Mouse (Mus musculus) neural tube, embryonic 12.5 days (tissue): Measurements from ENCODE around the gene Mcu. TPM values are rescaled to one million over a fixed set of nuclear protein-coding genes. Genes with fewer than 3 reads are reported as not detected.

Source experiments
- ATAC-seq: fragments of 200-750 bp; cut with Nextera tagmentation; 2 replicates; pipeline ENCODE4 v1.8.0; 2017; ENCODE audit warnings: low read depth, mild to moderate bottlenecking, moderate TSS enrichment, moderate library complexity; ENCODE audit not compliant: low FRiP score
- H3K27ac ChIP-seq: fragments of 300-500 bp; sonication (generic); 2 replicates; pipeline ENCODE4 v1.5.1; 2016
- H3K27me3 ChIP-seq: fragments of 300-500 bp; sonication (generic); replicated peaks from 2 replicates; pipeline ENCODE4 v1.6.1; 2016; ENCODE audit warnings: mild to moderate bottlenecking
- H3K36me3 ChIP-seq: fragments of 300-500 bp; sonication (generic); 2 replicates; pipeline ENCODE4 v1.6.1; 2016; ENCODE audit warnings: mild to moderate bottlenecking
- H3K4me1 ChIP-seq: fragments of 300-500 bp; sonication (generic); 2 replicates; pipeline ENCODE4 v1.6.1; 2016
- H3K4me2 ChIP-seq: fragments of 300-500 bp; sonication (generic); replicated peaks from 2 replicates; pipeline ENCODE4 v1.6.1; 2016; ENCODE audit warnings: mild to moderate bottlenecking
- H3K4me3 ChIP-seq: fragments of 300-500 bp; sonication (generic); 2 replicates; pipeline ENCODE4 v1.5.1; 2016
- H3K9ac ChIP-seq: fragments of 300-500 bp; sonication (generic); 2 replicates; pipeline ENCODE4 v1.6.1; 2016; ENCODE audit warnings: mild to moderate bottlenecking
- H3K9me3 ChIP-seq: fragments of 300-500 bp; sonication (generic); 2 replicates; pipeline ENCODE4 v1.6.1; 2016; ENCODE audit warnings: mild to moderate bottlenecking
- WGBS: fragments of 180-500 bp; shearing (Covaris S2); methylation state at CpG from one replicate; pipeline ENCODE4 v1.1.7; 2016; 5-methylcytosine and 5-hydroxymethylcytosine counted together
- polyA plus RNA-seq: library from polyadenylated mRNA; unstranded; fragments of >200 nt; fragmentation: Nextera tagmentation; extraction: Ambion mirVana; gene quantifications from 2 replicates; pipeline ENCODE4 v1.2.1, GENCODE M21; 2016

Mcu gene
- polyA plus RNA-seq, 1 experiment from 2014 or later: 26.5 TPM

DNA sequence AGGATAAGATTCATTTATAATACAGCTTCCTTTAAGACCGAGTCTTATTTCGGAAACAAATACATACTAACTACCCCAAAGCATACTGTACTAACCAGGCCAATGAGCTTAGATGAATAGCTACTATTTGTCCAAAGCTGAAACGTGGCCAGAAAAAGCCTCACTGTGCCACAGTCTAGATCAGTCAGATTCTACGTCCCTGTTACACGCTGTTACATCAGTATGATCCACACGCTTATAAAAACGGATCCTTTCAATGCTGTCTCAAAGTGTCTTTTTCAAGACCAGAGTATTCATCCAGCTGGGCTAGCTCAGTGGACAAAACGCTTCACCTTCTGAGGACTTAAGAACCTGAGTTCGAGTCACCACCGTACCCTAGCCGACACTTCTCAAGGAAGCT lies 119.5 kb downstream of the Mcu start:
- WGBS: 94% methylated on average over 11 of the region's 11 CpGs
- H3K36me3 ChIP-seq: no peaks in the 10 kb centered on the region
- H3K9ac ChIP-seq: no peak overlapping the region
- ATAC-seq: no peak
- peaks cover under 1% of the 10 kb centered on the region; the same call in 1 of the 2 replicates for H3K9me3 ChIP-seq
- H3K4me3 ChIP-seq: no peak overlapping the region
- H3K4me1 ChIP-seq: no peaks in the 10 kb centered on the region
- H3K27me3 ChIP-seq: no peaks in the 10 kb centered on the region
- H3K27ac ChIP-seq: no peak overlapping the region
- H3K4me2 ChIP-seq: no peak overlapping the region

DNA sequence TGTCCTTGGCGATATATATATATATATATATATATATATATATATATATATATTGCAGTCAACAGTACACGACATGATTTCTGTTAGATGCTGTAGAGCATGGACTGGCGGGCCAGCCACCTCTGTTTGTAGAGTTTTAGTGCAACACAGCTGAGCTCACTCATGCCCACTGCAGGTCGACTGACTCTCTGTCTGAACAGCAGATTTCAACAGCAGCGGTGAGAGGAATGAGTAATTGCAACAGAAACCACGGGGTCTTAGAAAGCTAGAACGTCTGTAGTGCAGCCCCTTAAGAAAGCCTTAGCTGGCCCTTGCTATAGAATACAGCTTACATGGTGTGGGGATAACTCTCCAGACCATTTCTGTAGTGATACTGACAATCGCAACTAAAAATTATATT lies 121.6 kb downstream of the Mcu start:
- no peak overlapping the region for H3K4me3 ChIP-seq
- 78% methylated on average over 8 of the region's 8 CpGs for WGBS
- no peak overlapping the region for H3K27ac ChIP-seq
- H3K4me1 ChIP-seq: no peaks in the 10 kb centered on the region
- H3K9ac ChIP-seq: no peak overlapping the region
- H3K36me3 ChIP-seq: no peaks in the 10 kb centered on the region
- H3K9me3 ChIP-seq: peaks cover 4% of the 10 kb centered on the region; the same call in 1 of the 2 replicates
- H3K4me2 ChIP-seq: no peak overlapping the region
- ATAC-seq: no peak
- H3K27me3 ChIP-seq: no peaks in the 10 kb centered on the region

DNA sequence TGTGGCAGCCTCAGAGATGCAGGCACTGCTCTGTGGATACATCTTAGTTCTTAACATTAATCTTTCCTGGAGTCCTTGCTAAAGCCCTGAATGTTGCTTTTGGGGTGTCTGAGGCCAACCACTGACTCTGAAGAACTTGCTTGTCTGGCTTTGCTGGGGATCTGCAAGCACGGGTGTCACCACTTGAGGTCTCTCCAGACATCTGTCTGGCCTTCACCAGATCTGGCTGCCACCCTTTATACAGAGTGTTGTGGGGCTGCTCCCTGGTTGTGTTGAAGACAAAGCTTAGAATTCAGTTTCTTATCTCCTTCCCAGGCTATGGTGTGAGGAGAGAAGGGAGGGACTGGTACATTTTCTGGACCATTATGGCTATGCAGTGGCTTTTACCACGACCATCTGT lies 122.4 kb downstream of the Mcu start:
- Histone ChIP-seq H3K4me3 (no peak overlapping the region), H3K27me3 (no peaks in the 10 kb centered on the region), H3K4me2 (no peak overlapping the region), H3K4me1 (no peaks in the 10 kb centered on the region), H3K9ac (no peak overlapping the region), H3K36me3 (no peaks in the 10 kb centered on the region), H3K9me3 (peaks cover 4% of the 10 kb centered on the region; the same call in 1 of the 2 replicates), H3K27ac (no peak overlapping the region)
- WGBS: 69% methylated on average over 2 of the region's 2 CpGs
- no peak for ATAC-seq

DNA sequence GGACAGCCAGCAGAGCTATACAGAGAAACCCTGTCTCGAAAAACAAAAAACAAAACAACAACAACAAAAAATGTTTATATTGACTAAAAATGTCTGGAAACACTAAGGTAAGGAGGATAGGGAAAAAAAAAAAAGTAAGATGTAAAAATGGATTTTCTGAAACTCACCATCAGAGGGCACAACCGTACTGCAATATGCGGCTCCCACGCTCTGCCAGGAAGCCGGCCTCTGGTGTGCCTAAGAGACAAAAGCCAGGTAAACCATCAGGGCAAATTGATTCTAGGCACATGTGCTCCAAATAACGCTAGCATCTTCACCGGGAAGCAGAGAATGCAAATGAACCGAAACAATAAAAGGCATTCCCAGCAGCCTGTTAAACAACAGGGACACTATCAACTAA lies 125.6 kb downstream of the Mcu start:
- Histone ChIP-seq H3K4me1 (no peaks in the 10 kb centered on the region), H3K9ac (no peak overlapping the region), H3K27ac (no peak overlapping the region), H3K4me2 (no peak overlapping the region), H3K36me3 (no peaks in the 10 kb centered on the region), H3K9me3 (peaks cover 4% of the 10 kb centered on the region; the same call in 1 of the 2 replicates), H3K4me3 (no peak overlapping the region), H3K27me3 (no peaks in the 10 kb centered on the region)
- no peak for ATAC-seq
- WGBS: 82% methylated on average over 8 of the region's 8 CpGs

DNA sequence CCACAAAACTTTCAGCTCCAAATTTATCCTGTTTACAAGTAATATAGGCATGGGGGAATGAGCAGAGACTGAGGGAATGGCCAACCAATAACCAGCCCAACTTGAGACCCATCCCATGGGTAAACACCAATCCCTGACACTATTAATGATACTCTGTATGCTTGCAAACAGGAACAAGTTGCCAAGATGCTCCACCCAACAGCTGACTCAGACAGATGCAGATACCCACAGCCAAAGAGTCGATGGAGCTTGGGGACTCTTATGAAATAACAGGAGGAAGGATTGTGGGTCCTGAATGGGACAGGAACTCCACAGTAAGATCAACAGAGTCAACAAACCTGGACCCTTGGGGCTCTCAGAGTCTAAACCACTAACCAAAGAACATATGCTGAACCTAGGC lies 127.1 kb downstream of the Mcu start:
- Histone ChIP-seq H3K36me3 (no peaks in the 10 kb centered on the region), H3K9me3 (peaks cover 4% of the 10 kb centered on the region; the same call in 1 of the 2 replicates), H3K27me3 (no peaks in the 10 kb centered on the region), H3K9ac (no peak overlapping the region), H3K4me2 (no peak overlapping the region), H3K4me3 (no peak overlapping the region), H3K27ac (no peak overlapping the region), H3K4me1 (0 out of 2 replicates have a peak, but pooled peaks cover 2% of the 10 kb centered on the region)
- whole genome bisulfite sequencing: 87% methylated on average over 1 of the region's 1 CpGs
- no peak for ATAC-seq

DNA sequence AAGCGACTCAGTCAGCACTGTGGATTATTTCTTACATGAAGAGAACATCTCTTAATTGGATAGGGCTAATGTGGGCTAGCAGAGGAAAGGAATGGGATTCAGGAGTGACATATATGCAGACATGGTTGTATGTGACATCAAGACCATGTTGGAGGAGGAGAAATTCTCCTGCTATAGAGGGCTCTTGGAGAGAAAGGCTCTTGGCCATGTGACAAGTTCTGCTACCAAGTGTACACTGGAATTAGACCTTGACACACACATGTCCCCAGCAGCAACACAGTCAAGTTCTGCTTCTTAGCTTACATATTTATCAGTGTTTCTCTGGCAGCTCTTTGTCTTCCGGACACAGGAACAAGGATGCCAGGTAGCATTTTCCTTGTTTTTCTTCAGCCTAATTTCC lies 129.1 kb downstream of the Mcu start:
- Histone ChIP-seq H3K9ac (no peak overlapping the region), H3K27me3 (no peaks in the 10 kb centered on the region), H3K4me1 (0 out of 2 replicates have a peak, but pooled peaks cover 3% of the 10 kb centered on the region), H3K4me2 (no peak overlapping the region), H3K36me3 (no peaks in the 10 kb centered on the region), H3K9me3 (peaks cover 4% of the 10 kb centered on the region; the same call in 1 of the 2 replicates), H3K27ac (no peak overlapping the region), H3K4me3 (no peak overlapping the region)
- 86% methylated on average over 2 of the region's 2 CpGs for WGBS
- no peak for ATAC-seq

DNA sequence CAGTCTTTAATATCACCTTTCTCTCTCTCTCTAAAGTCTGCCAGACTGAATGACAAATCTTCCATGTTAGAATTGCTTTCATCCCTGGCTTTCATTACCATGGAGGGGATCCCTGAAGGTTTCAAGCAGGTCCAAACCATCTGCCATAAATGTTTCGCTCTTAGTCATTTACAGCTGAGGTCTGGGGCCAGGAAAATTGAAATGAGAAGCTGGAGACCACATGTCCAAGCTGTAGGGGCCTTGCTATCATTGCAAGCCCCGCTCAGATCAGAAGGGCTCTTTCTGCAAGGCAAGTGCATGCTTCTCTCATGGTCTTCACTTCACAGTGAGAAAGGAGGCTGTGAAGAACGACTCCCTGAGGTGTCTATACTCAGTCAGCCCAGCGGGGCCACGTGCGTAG lies 132.2 kb downstream of the Mcu start:
- no peaks in the 10 kb centered on the region for H3K27me3 ChIP-seq
- ATAC-seq: no peak
- H3K36me3 ChIP-seq: no peaks in the 10 kb centered on the region
- no peak overlapping the region for H3K9ac ChIP-seq
- 81% methylated on average over 6 of the region's 6 CpGs for WGBS
- H3K27ac ChIP-seq: no peak overlapping the region
- no peak overlapping the region for H3K4me3 ChIP-seq
- H3K9me3 ChIP-seq: no peaks in the 10 kb centered on the region
- no peak overlapping the region for H3K4me2 ChIP-seq
- 0 out of 2 replicates have a peak, but pooled peaks cover 3% of the 10 kb centered on the region for H3K4me1 ChIP-seq

DNA sequence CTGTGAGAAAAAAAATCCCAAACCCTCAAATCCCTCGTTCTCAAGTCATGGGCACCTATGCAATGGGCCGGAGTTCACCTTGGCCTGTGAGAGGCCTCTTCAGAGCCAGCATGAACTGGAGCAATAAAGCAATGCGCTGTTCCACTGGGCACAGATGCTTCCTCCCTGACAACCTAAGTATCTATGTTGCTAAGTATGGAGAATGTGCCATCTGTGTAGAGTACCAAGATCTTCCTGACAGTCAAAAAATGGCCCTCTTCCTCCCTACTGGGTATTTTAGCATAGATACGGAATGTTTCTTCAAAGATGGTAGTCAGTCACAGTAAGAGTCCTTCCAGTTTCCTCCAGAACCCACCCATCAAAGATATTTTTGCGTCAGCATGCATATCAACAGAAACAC lies 135.1 kb downstream of the Mcu start:
- H3K9me3 ChIP-seq: no peaks in the 10 kb centered on the region

DNA sequence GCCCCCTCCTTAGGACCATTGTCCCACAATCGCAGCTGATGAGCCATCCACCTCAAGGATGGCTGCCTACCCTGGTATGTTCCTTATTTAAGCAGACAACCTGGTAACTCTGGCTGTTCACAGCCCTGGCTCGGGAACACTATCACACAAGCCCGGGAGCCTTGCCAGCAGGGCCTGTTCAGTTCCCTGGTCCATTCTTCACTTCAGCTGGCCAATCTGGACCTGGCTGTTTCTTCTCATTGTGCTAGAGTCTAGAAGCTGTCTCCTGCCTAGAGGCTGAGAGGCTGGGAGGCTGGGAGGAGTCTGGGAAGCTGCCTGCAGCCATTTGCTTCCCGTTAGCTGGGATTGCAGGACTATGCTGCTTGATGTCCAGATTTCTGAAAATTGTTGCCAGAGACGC lies 146.0 kb downstream of the Mcu start:
- ATAC-seq: no peak
- Histone ChIP-seq H3K27me3 (no peaks in the 10 kb centered on the region), H3K4me2 (no peak overlapping the region), H3K36me3 (peaks cover 3% of the 10 kb centered on the region; the same call in 1 of the 2 replicates), H3K4me3 (no peak overlapping the region), H3K4me1 (no peaks in the 10 kb centered on the region), H3K9me3 (no peaks in the 10 kb centered on the region), H3K9ac (no peak overlapping the region), H3K27ac (no peak overlapping the region)
- WGBS: 84% methylated on average over 5 of the region's 5 CpGs

More for the DNA sequence above, 135.1 kb downstream of the Mcu start:
- Histone ChIP-seq H3K27ac (no peak overlapping the region), H3K4me1 (0 out of 2 replicates have a peak, but pooled peaks cover 3% of the 10 kb centered on the region), H3K27me3 (no peaks in the 10 kb centered on the region), H3K36me3 (no peaks in the 10 kb centered on the region), H3K9ac (no peak overlapping the region), H3K4me2 (no peak overlapping the region), H3K4me3 (no peak overlapping the region)
- 91% methylated on average over 5 of the region's 5 CpGs for WGBS
- ATAC-seq: no peak

DNA sequence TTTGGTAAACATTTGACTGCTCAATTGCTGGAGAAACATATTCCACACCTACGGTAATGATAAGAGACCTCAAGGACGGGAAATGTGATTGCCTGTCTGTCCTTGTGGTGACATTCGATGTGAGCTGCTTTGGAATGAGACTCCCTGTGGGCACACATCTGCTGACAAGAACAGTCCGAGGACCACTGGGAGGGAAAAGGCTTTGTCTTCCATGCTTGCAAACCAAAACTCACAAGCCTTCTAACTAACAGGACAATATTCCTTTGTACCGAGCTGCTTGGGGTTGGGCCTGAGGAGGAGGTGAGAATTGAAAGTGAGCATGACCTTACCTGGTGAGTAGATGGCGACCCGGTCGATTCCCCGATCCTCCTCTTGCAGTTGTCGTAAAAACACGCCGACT lies 149.2 kb downstream of the Mcu start:
- WGBS: 87% methylated on average over 12 of the region's 12 CpGs
- no peaks in the 10 kb centered on the region for H3K9me3 ChIP-seq

DNA sequence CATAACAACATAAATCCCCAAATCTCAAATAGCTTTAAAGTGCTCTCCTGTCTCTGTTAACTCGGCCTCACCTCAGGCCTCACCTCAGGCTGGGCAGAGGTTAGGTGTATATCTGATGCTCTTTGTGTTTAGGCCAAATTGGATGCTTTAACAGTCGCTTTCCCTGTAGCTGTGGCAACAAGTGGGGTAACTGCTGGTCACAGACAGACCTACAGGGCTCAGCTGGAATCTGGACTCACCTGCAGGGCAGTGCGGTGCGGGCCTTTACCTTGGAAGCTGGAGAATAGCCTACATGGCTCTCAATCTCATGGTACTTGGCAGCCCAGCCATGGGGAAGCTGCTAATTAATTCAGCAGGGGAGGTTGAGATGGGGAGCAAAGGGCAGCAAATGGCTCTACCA lies 149.9 kb downstream of the Mcu start:
- Histone ChIP-seq H3K9me3 (no peaks in the 10 kb centered on the region), H3K4me2 (no peak overlapping the region), H3K27ac (no peak overlapping the region), H3K4me1 (no peaks in the 10 kb centered on the region), H3K36me3 (peaks cover 3% of the 10 kb centered on the region; the same call in 1 of the 2 replicates), H3K9ac (no peak overlapping the region), H3K27me3 (no peaks in the 10 kb centered on the region), H3K4me3 (no peak overlapping the region)
- WGBS: 83% methylated on average over 4 of the region's 4 CpGs
- no peak for ATAC-seq

More for the DNA sequence above, 149.2 kb downstream of the Mcu start:
- peaks cover 3% of the 10 kb centered on the region; the same call in 1 of the 2 replicates for H3K36me3 ChIP-seq
- H3K4me1 ChIP-seq: no peaks in the 10 kb centered on the region
- H3K27me3 ChIP-seq: no peaks in the 10 kb centered on the region
- ATAC-seq: no peak
- H3K27ac ChIP-seq: no peak overlapping the region
- no peak overlapping the region for H3K4me2 ChIP-seq
- H3K9ac ChIP-seq: no peak overlapping the region
- no peak overlapping the region for H3K4me3 ChIP-seq

DNA sequence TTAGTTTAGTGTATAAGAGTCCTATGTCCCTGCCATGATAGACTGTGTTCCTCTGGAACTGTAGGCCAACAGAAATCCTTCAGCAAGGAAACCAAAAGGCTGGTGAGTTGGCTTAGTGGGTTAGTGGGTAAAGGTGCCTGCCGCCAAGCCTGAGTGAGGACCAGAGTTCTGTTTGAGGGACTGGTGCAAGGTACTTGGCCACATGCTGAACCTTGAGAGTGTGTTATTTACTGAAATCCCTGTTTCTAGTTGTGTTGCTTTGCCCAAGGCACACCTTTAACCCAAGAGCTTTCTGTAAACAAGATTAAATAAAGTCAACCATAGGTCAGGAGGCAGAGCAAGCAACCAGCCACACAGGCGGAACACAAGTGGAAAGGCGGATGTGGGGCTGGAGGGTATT lies 150.9 kb downstream of the Mcu start:
- WGBS: 89% methylated on average over 3 of the region's 3 CpGs
- Histone ChIP-seq H3K36me3 (peaks cover 3% of the 10 kb centered on the region; the same call in 1 of the 2 replicates), H3K4me3 (no peak overlapping the region), H3K4me1 (no peaks in the 10 kb centered on the region), H3K27me3 (no peaks in the 10 kb centered on the region), H3K9me3 (no peaks in the 10 kb centered on the region), H3K27ac (no peak overlapping the region), H3K9ac (no peak overlapping the region), H3K4me2 (no peak overlapping the region)
- no peak for ATAC-seq

DNA sequence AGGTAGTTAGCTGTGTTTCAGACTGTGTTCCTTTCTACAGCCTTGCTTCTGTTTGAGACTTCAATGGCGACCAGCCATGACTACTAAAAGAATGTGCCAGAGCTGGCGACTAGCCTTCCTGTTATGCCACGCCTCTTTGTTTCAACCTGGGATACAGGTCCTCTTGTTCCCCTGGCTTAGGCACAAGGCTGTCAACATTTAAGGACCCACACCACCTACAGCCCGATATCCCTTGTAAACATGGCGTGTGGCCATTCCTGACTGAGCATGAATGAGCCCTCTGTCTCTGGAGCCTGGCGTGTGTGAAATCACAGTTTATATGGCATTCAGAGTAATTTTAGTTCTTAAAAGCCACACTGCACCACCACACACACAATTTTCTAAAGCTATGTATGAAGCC lies 154.2 kb downstream of the Mcu start:
- H3K4me3 ChIP-seq: no peak overlapping the region
- no peaks in the 10 kb centered on the region for H3K9me3 ChIP-seq
- no peak overlapping the region for H3K9ac ChIP-seq
- H3K27ac ChIP-seq: no peak overlapping the region
- no peak for ATAC-seq
- no peak overlapping the region for H3K4me2 ChIP-seq
- WGBS: 86% methylated on average over 6 of the region's 6 CpGs
- H3K4me1 ChIP-seq: no peaks in the 10 kb centered on the region
- peaks cover 3% of the 10 kb centered on the region; the same call in 1 of the 2 replicates for H3K36me3 ChIP-seq
- H3K27me3 ChIP-seq: no peaks in the 10 kb centered on the region
